Mouse (Mus musculus): ENCODE results near the gene Iqsec3. TPM values are rescaled to one million over a fixed set of nuclear protein-coding genes. Genes with fewer than 3 reads are reported as not detected.

Iqsec3 gene
- polyA plus RNA-seq, 1 experiment = not detected

DNA sequence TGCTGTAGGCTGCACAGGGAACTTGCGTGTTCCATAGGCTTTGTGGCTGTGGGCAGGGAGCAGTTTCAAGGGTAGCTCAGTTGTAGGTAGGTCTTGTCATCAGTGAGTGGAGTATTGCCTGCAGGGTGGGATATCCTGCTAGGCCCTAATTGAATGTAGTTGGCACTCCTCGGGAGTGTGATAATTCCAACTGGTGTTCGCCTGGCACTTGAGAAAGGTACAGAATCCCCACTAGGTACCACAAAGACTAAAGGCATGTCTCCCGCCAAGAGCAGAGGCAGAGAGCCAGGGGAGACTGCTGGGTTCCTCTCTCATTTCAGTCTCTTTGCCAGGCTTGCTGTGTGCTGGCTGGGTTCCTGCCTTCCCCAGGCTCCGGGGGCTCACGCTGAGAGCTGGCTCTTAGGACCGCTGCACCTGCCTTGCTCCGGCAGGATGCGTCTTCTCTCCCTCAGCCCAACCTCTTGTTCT, 145.0 kb downstream of the Iqsec3 start:
- H3K4me1 ChIP-seq = peaks cover 28% of the 10 kb centered on the region
- H3K27me3 ChIP-seq (replicated peaks) = peaks cover 50% of the 10 kb centered on the region
- no peak for TF ChIP-seq FLI1 (IDR thresholded peaks at IDR 0.05; ENCODE audit: low read length)
- TF ChIP-seq GATA1 (IDR thresholded peaks at IDR 0.05; ENCODE audit: borderline replicate concordance, low read length) = no peak
- H3K4me3 ChIP-seq (replicated peaks) = no peak overlapping the region
- H3K9me3 ChIP-seq = no peaks in the 10 kb centered on the region
- no peaks in the 10 kb centered on the region for H3K36me3 ChIP-seq (replicated peaks; ENCODE audit: low read length)

DNA sequence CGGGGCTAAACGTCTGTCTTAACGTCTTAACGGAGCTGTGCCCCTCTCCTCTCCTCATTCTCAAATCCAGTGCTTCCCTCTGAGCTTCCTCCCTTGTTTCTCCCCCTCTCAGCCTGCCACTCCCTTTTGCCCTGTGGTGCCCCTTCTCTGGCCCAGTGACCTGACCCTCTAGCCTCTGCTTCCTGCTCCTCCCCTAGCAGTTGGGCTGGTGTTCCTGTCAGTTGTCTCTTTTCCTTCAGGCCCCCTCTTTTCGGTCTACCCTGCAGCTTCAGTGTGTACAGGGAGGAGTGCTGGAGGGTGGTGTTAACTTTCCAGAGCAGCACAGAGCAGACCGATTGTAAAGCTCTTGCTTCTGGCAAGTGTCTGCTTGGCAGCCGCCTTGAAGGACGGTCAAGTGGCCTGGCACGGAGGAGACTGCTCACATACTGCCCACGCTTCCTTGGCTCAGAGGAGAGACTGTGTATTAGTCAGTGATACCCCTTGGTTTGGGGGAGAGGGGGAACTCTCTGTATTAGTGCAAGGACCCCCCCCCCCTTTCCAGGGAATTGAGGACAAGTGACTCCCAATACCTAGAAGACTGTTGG, 146.9 kb downstream of the Iqsec3 start:
- H3K9me3 ChIP-seq = no peaks in the 10 kb centered on the region
- no peak for TF ChIP-seq FLI1 (IDR thresholded peaks at IDR 0.05; ENCODE audit: low read length)
- TF ChIP-seq GATA1 (IDR thresholded peaks at IDR 0.05; ENCODE audit: borderline replicate concordance, low read length) = no peak
- H3K27me3 ChIP-seq (replicated peaks) = peaks cover 57% of the 10 kb centered on the region
- no peaks in the 10 kb centered on the region for H3K36me3 ChIP-seq (replicated peaks; ENCODE audit: low read length)
- H3K4me1 ChIP-seq = peaks cover 24% of the 10 kb centered on the region
- H3K4me3 ChIP-seq (replicated peaks) = peak overlapping the region; percentile 1

DNA sequence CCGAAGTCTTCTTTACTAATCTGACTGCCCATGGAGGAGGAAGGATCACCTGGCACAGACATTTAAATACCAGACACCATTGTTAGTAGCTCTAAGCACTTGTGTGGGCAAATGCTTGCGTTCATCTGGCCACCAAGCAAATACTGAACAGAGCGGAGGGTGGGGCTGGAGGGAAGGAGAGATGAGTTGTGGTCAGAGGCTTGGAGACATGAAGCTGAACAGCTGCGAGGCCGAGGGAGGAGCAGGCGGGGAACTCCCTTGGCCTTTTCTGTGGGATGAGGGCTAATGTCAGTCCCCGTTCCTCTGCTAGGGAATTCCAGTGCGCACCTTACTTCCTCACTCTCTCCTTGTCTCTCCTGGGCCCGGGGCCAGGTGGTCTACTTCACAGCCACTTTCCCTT, 147.7 kb downstream of the Iqsec3 start:
- TF ChIP-seq GATA1 (IDR thresholded peaks at IDR 0.05; ENCODE audit: borderline replicate concordance, low read length) (no peak), FLI1 (IDR thresholded peaks at IDR 0.05; ENCODE audit: low read length) (no peak)
- H3K36me3 ChIP-seq (replicated peaks; ENCODE audit: low read length) = no peaks in the 10 kb centered on the region

DNA sequence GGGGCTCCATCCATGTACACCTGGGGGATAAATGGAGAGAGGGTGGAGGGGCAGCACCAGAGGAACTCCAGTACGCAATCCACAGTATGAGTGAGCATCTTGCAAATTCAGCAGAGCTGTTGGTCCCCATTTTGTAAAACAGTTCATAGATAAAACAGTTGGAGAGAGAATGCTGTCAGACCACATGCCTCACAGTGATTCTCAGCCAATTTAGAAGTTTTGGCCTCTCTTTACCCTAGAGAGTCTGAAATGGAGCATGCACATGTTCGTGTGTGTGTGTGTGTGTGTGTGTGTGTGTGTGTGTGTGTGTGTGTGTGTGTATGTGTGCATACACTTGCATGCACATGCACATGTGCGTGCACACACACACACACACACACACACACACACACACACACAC, 148.2 kb downstream of the Iqsec3 start:
- Histone ChIP-seq H3K27me3 (replicated peaks) (peaks cover 52% of the 10 kb centered on the region), H3K9me3 (no peaks in the 10 kb centered on the region), H3K4me3 (replicated peaks) (no peak overlapping the region), H3K36me3 (replicated peaks; ENCODE audit: low read length) (no peaks in the 10 kb centered on the region), H3K4me1 (peaks cover 19% of the 10 kb centered on the region)
- TF ChIP-seq GATA1 (IDR thresholded peaks at IDR 0.05; ENCODE audit: borderline replicate concordance, low read length) = no peak
- no peak for TF ChIP-seq FLI1 (IDR thresholded peaks at IDR 0.05; ENCODE audit: low read length)

More for the DNA sequence above, 147.7 kb downstream of the Iqsec3 start:
- Histone ChIP-seq H3K4me3 (replicated peaks) (no peak overlapping the region), H3K27me3 (replicated peaks) (peaks cover 54% of the 10 kb centered on the region), H3K9me3 (no peaks in the 10 kb centered on the region), H3K4me1 (peaks cover 19% of the 10 kb centered on the region)

Other genes with a start within 250 kb of the Iqsec3 start
- gene Usp18, start 227.8 kb downstream of the Iqsec3 start, polyA plus RNA-seq (2012; ENCODE audit: insufficient read depth, low replicate concordance) = 1.2 TPM in 1 of 2 replicates, not detected in the other
- 2.5 TPM in 1 of 2 replicates, not detected in the other for gene Slc6a13, start 173.5 kb downstream of the Iqsec3 start, polyA plus RNA-seq (2012; ENCODE audit: insufficient read depth, low replicate concordance)
- gene Slc6a12, start 130.6 kb downstream of the Iqsec3 start, polyA plus RNA-seq (2012; ENCODE audit: insufficient read depth, low replicate concordance) = not detected in 2 replicates
- gene A2m, start 161.7 kb upstream of the Iqsec3 start, polyA plus RNA-seq (2012; ENCODE audit: insufficient read depth, low replicate concordance) = not detected in 2 replicates